Mouse (Mus musculus) MEL (cell line): Measurements from ENCODE around the gene Fam111a. TPM values are rescaled to one million over a fixed set of nuclear protein-coding genes. Genes with fewer than 3 reads are reported as not detected.

ENCODE experiments used
- DNase-seq: peaks from one replicate; pipeline ENCODE4 v3.0.0; 2011; ENCODE audit warnings: low read depth, low spot score
- H3K27ac ChIP-seq: 2 replicates; pipeline ENCODE4 v1.5.1; 2012; ENCODE audit warnings: low read depth, mild to moderate bottlenecking, control low read depth, low read length, moderate library complexity; ENCODE audit not compliant: control insufficient read depth
- H3K27me3 ChIP-seq, 2 experiments: fragments of 150-350 bp in 1 of 2; sonication (generic) in 1 of 2; 2 replicates each; pipeline ENCODE4 v1.6.1; 2012; ENCODE audit warnings: low read length in 2 of 2, mild to moderate bottlenecking in 2 of 2, improper control_type of control experiment in 1 of 2, moderate library complexity in 1 of 2; ENCODE audit not compliant: insufficient read depth in 2 of 2, control insufficient read depth in 1 of 2
- H3K36me3 ChIP-seq, 2 experiments: 2 replicates each; pipeline ENCODE4 v1.6.1; 2012 to 2014; ENCODE audit warnings: low read length in 2 of 2, improper control_type of control experiment in 1 of 2, inconsistent platforms in 1 of 2, mild to moderate bottlenecking in 1 of 2; ENCODE audit not compliant: insufficient read depth in 2 of 2, control insufficient read depth in 1 of 2
- H3K4me1 ChIP-seq, 2 experiments: fragments of 150-350 bp in 1 of 2; sonication (generic) in 1 of 2; 2 replicates each; pipeline ENCODE4 v1.6.1; 2012; ENCODE audit warnings: low read length in 2 of 2, improper control_type of control experiment in 1 of 2, mild to moderate bottlenecking in 1 of 2; ENCODE audit not compliant: insufficient read depth in 2 of 2, control insufficient read depth in 1 of 2
- H3K4me3 ChIP-seq, 2 experiments: fragments of 150-350 bp in 1 of 2; sonication (generic) in 1 of 2; 2 replicates each; pipeline ENCODE4 v1.5.1; 2012; ENCODE audit warnings: low read depth in 2 of 2, low read length in 2 of 2, mild to moderate bottlenecking in 2 of 2, moderate library complexity in 2 of 2, control low read depth in 1 of 2, improper control_type of control experiment in 1 of 2; ENCODE audit not compliant: control insufficient read depth in 1 of 2, insufficient read depth in 1 of 2
- H3K79me2 ChIP-seq: 2 replicates; pipeline ENCODE4 v1.6.1; 2012; ENCODE audit warnings: mild to moderate bottlenecking, low read length, moderate library complexity; ENCODE audit not compliant: control insufficient read depth, poor library complexity, insufficient read depth
- H3K9ac ChIP-seq: 2 replicates; pipeline ENCODE4 v1.6.1; 2012; ENCODE audit warnings: low read depth, mild to moderate bottlenecking, control low read depth, low read length, moderate library complexity; ENCODE audit not compliant: control insufficient read depth, poor library complexity, severe bottlenecking
- H3K9me3 ChIP-seq: fragments of 150-350 bp; sonication (generic); replicated peaks from 2 replicates; pipeline ENCODE4 v1.6.1; 2012; ENCODE audit warnings: mild to moderate bottlenecking, low read length, improper control_type of control experiment, moderate library complexity; ENCODE audit not compliant: insufficient read depth
- CHD2 ChIP-seq: IDR thresholded peaks from 2 replicates; pipeline ENCODE4 v1.6.1; 2011; ENCODE audit warnings: low read length, improper control_type of control experiment
- E2F4 ChIP-seq: IDR thresholded peaks from 2 replicates; pipeline ENCODE4 v1.6.1; 2011; ENCODE audit warnings: low read depth, low read length, improper control_type of control experiment, borderline replicate concordance
- ELF1 ChIP-seq: IDR thresholded peaks from 2 replicates; pipeline ENCODE4 v1.6.1; 2014; ENCODE audit warnings: low read depth, mild to moderate bottlenecking, inconsistent platforms, low read length, improper control_type of control experiment, moderate library complexity
- EP300 ChIP-seq, 2 experiments: IDR thresholded peaks; 2 replicates each; pipeline ENCODE4 v1.6.1; 2011; ENCODE audit warnings: improper control_type of control experiment in 2 of 2, low read length in 2 of 2, low read depth in 1 of 2, mild to moderate bottlenecking in 1 of 2
- ETS1 ChIP-seq: IDR thresholded peaks from 2 replicates; pipeline ENCODE4 v1.6.1; 2012; ENCODE audit warnings: low read depth, mild to moderate bottlenecking, inconsistent platforms, low read length, improper control_type of control experiment, moderate library complexity
- GATA1 ChIP-seq: IDR thresholded peaks from 2 replicates; pipeline ENCODE4 v1.6.1; 2011; ENCODE audit warnings: low read depth, low read length, improper control_type of control experiment
- JUND ChIP-seq: IDR thresholded peaks from 2 replicates; pipeline ENCODE4 v1.6.1; 2011; ENCODE audit warnings: low read depth, mild to moderate bottlenecking, improper control_type of control experiment, low read length
- KAT2A ChIP-seq: conservative IDR thresholded peaks from 2 replicates; pipeline ENCODE4 v1.6.1; 2012; ENCODE audit warnings: low read depth, low read length, improper control_type of control experiment, inconsistent platforms
- MAFK ChIP-seq: IDR thresholded peaks from 2 replicates; pipeline ENCODE4 v1.6.1; 2011; ENCODE audit warnings: low read depth, mild to moderate bottlenecking, low read length, improper control_type of control experiment, borderline replicate concordance
- MAZ ChIP-seq: IDR thresholded peaks from 2 replicates; pipeline ENCODE4 v1.6.1; 2012; ENCODE audit warnings: low read depth, mild to moderate bottlenecking, inconsistent platforms, low read length, improper control_type of control experiment
- MYB ChIP-seq: IDR thresholded peaks from 2 replicates; pipeline ENCODE4 v1.6.1; 2011; ENCODE audit warnings: mild to moderate bottlenecking, low read depth, low read length, improper control_type of control experiment
- MYC ChIP-seq: IDR thresholded peaks from 2 replicates; pipeline ENCODE4 v1.6.1; 2011; ENCODE audit warnings: low read depth, mild to moderate bottlenecking, low read length, improper control_type of control experiment, moderate library complexity
- NELFE ChIP-seq: IDR thresholded peaks from 2 replicates; pipeline ENCODE4 v1.6.1; 2011; ENCODE audit warnings: low read depth, low read length, improper control_type of control experiment
- NRF1 ChIP-seq: IDR thresholded peaks from 2 replicates; pipeline ENCODE4 v1.6.1; 2014; ENCODE audit warnings: low read depth, mild to moderate bottlenecking, inconsistent platforms, low read length, improper control_type of control experiment, moderate library complexity; ENCODE audit not compliant: poor library complexity, insufficient read depth, severe bottlenecking
- POLR2A ChIP-seq, 2 experiments: IDR thresholded peaks; 2 replicates each; pipeline ENCODE4 v1.6.1; 2011 to 2012; ENCODE audit warnings: low read length in 2 of 2, mild to moderate bottlenecking in 2 of 2, control low read depth in 1 of 2, improper control_type of control experiment in 1 of 2, low read depth in 1 of 2, moderate library complexity in 1 of 2; ENCODE audit not compliant: control insufficient read depth in 1 of 2, insufficient read depth in 1 of 2, poor library complexity in 1 of 2
- POLR2AphosphoS2 ChIP-seq: IDR thresholded peaks from 2 replicates; pipeline ENCODE4 v1.6.1; 2011; ENCODE audit warnings: low read length, improper control_type of control experiment
- POLR2AphosphoS5 ChIP-seq: IDR thresholded peaks from 2 replicates; pipeline ENCODE4 v1.6.1; 2012; ENCODE audit warnings: low read depth, borderline replicate concordance, mild to moderate bottlenecking, inconsistent platforms, low read length, moderate library complexity, mixed read lengths
- RAD21 ChIP-seq: IDR thresholded peaks from 2 replicates; pipeline ENCODE4 v1.6.1; 2011; ENCODE audit warnings: mild to moderate bottlenecking, low read depth, low read length, improper control_type of control experiment
- RCOR1 ChIP-seq: IDR thresholded peaks from 2 replicates; pipeline ENCODE4 v1.6.1; 2012; ENCODE audit warnings: low read depth, mild to moderate bottlenecking, inconsistent platforms, low read length, improper control_type of control experiment
- SIN3A ChIP-seq: IDR thresholded peaks from 2 replicates; pipeline ENCODE4 v1.6.1; 2012; ENCODE audit warnings: low read length, improper control_type of control experiment, inconsistent platforms
- TAL1 ChIP-seq: IDR thresholded peaks from 2 replicates; pipeline ENCODE4 v1.6.1; 2012; ENCODE audit warnings: mild to moderate bottlenecking, inconsistent platforms, low read length, moderate library complexity, mixed read lengths
- TBP ChIP-seq: IDR thresholded peaks from 2 replicates; pipeline ENCODE4 v1.8.0; 2011; ENCODE audit warnings: low read depth, low read length, improper control_type of control experiment
- TCF12 ChIP-seq: IDR thresholded peaks from 2 replicates; pipeline ENCODE4 v1.6.1; 2014; ENCODE audit warnings: low read depth, mild to moderate bottlenecking, inconsistent platforms, low read length, improper control_type of control experiment, moderate library complexity
- UBTF ChIP-seq: IDR thresholded peaks from 2 replicates; pipeline ENCODE4 v1.6.1; 2012; ENCODE audit warnings: low read depth, mild to moderate bottlenecking, inconsistent platforms, low read length, improper control_type of control experiment, moderate library complexity, borderline replicate concordance; ENCODE audit not compliant: insufficient read depth
- USF2 ChIP-seq, 2 experiments: IDR thresholded peaks; 2 replicates each; pipeline ENCODE4 v1.6.1; 2011 to 2012; ENCODE audit warnings: improper control_type of control experiment in 2 of 2, low read length in 2 of 2, borderline replicate concordance in 1 of 2, inconsistent platforms in 1 of 2, low read depth in 1 of 2, mild to moderate bottlenecking in 1 of 2; ENCODE audit not compliant: insufficient read depth in 1 of 2
- ZC3H11A ChIP-seq: IDR thresholded peaks from 2 replicates; pipeline ENCODE4 v1.6.1; 2012; ENCODE audit warnings: low read depth, mild to moderate bottlenecking, inconsistent platforms, low read length, improper control_type of control experiment
- ZKSCAN1 ChIP-seq: IDR thresholded peaks from 2 replicates; pipeline ENCODE4 v1.6.1; 2012; ENCODE audit warnings: low read depth, mild to moderate bottlenecking, inconsistent platforms, low read length, improper control_type of control experiment, moderate library complexity
- ZMIZ1 ChIP-seq: IDR thresholded peaks from 2 replicates; pipeline ENCODE4 v1.6.1; 2012; ENCODE audit warnings: low read depth, mild to moderate bottlenecking, inconsistent platforms, low read length, improper control_type of control experiment, moderate library complexity
- polyA plus RNA-seq, 2 experiments: library from polyadenylated mRNA; stranded (reverse) in 1 of 2; unstranded in 1 of 2; fragments of >175 nt in 1 of 2; fragments of >200 nt in 1 of 2; gene quantifications; 2 replicates each; pipeline versions ENCODE4 v1.2.1 to v1.2.4; 2012; ENCODE audit warnings: low replicate concordance in 2 of 2, low read depth in 1 of 2; ENCODE audit not compliant: insufficient read length in 2 of 2, insufficient read depth in 1 of 2, missing spikeins in 1 of 2
- total RNA-seq: library from RNA; depleted of rRNA; stranded (reverse); fragments of 300-350 nt; gene quantifications from 2 replicates; pipeline ENCODE4 v1.2.3, GENCODE M21; 2012

Gene Fam111a
- total and polyA plus RNA-seq, 3 experiments = 56.1 to 157 (median 75.9) TPM

GRCm38 (mm10) chr19:12498321-12498720 is 47.2 kb upstream of the Fam111a start:
- Histone ChIP-seq H3K4me1 (peaks cover 3 to 9% of the 10 kb centered on the region in 2 experiments; a peak in 3 of 4 replicates), H3K4me3 (no peak overlapping the region), H3K79me2 (peaks cover 4% of the 10 kb centered on the region; the same call in 1 of the 2 replicates), H3K9ac (no peak overlapping the region), H3K27me3 (no peaks in the 10 kb centered on the region), H3K9me3 (no peaks in the 10 kb centered on the region), H3K27ac (no peak overlapping the region), H3K36me3 (peaks cover 0 to 4% of the 10 kb centered on the region in 2 experiments; a peak in 3 of 4 replicates)
- TF ChIP-seq TAL1 (no peak), MAFK (no peak), MAZ (no peak), ELF1 (no peak), POLR2A (IDR thresholded peaks at IDR 0.05; ENCODE audit: control insufficient read depth in 1 of 2, insufficient read depth in 1 of 2, low read depth in 1 of 2, low read length in 2 of 2, poor library complexity in 1 of 2) (no peak), MYB (no peak), KAT2A (no peak), ZMIZ1 (no peak), SIN3A (no peak), POLR2AphosphoS2 (no peak), JUND (no peak), ZKSCAN1 (no peak), GATA1 (no peak), POLR2AphosphoS5 (no peak), TBP (no peak), USF2 (IDR thresholded peaks at IDR 0.05; ENCODE audit: borderline replicate concordance in 1 of 2, insufficient read depth in 1 of 2, low read depth in 1 of 2, low read length in 2 of 2) (no peak), ZC3H11A (no peak)
- no peak for DNase-seq

DNA sequence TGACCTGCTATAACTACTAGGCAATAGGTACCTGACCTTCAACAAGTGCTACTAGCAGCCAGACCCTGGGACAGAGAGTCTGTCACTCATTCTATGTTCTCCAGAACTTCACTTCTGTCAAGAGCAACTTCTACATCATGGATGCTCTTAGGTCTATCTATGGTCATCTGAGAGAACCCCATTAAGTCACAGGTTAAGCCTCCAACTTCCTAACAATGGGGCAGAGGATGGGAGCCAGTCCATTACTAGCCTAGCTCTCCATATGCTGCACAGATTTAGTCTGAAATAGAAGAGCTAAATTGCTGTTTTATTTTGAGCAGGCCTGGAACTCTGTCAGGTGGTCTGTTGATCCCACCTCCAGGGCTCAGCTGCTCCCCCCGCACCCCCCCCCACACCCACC is 46.6 kb upstream of the Fam111a start:
- no peak for DNase-seq
- Histone ChIP-seq H3K27me3 (no peaks in the 10 kb centered on the region), H3K9ac (no peak overlapping the region), H3K4me1 (peaks cover 3 to 6% of the 10 kb centered on the region in 2 experiments; a peak in 2 of 4 replicates), H3K4me3 (no peak overlapping the region), H3K27ac (no peak overlapping the region), H3K79me2 (peaks cover 4% of the 10 kb centered on the region; the same call in 1 of the 2 replicates), H3K36me3 (no peaks in the 10 kb centered on the region; a peak in 2 of 4 replicates), H3K9me3 (no peaks in the 10 kb centered on the region)
- TF ChIP-seq MAFK (no peak), TBP (no peak), UBTF (no peak), ETS1 (no peak), ZC3H11A (no peak), MYB (no peak), JUND (no peak), CHD2 (no peak), ZMIZ1 (no peak), EP300 (IDR thresholded peaks at IDR 0.05; ENCODE audit: low read depth in 1 of 2, low read length in 2 of 2) (no peak), KAT2A (no peak), NELFE (no peak), E2F4 (no peak), RCOR1 (no peak), NRF1 (no peak), MYC (no peak), RAD21 (no peak), TCF12 (no peak)
